Mouse (Mus musculus) stomach, postnatal 0 days (tissue): Measurements from ENCODE around the gene Kcnj11. TPM values are rescaled to one million over a fixed set of nuclear protein-coding genes. Genes with fewer than 3 reads are reported as not detected.

Source experiments
- ATAC-seq: fragments of 200-750 bp; cut with Nextera tagmentation; 2 replicates; pipeline ENCODE4 v1.8.0; 2017; ENCODE audit not compliant: low FRiP score, low TSS enrichment
- DNase-seq: peaks from one replicate; pipeline ENCODE4 v3.0.0-alpha.2; 2016; ENCODE audit warnings: low spot score
- H3K27ac ChIP-seq: fragments of 300-500 bp; sonication (generic); replicated peaks from 2 replicates; pipeline ENCODE4 v1.5.1; 2014; ENCODE audit warnings: mild to moderate bottlenecking, control low read depth
- H3K27me3 ChIP-seq: fragments of 300-500 bp; sonication (generic); 2 replicates; pipeline ENCODE4 v1.6.1; 2014; ENCODE audit warnings: low read length; ENCODE audit not compliant: control insufficient read depth, insufficient read depth
- H3K36me3 ChIP-seq: fragments of 300-500 bp; sonication (generic); 2 replicates; pipeline ENCODE4 v1.6.1; 2014; ENCODE audit warnings: low read length, mixed read lengths; ENCODE audit not compliant: control insufficient read depth, insufficient read depth
- H3K4me1 ChIP-seq: fragments of 300-500 bp; sonication (generic); replicated peaks from 2 replicates; pipeline ENCODE4 v1.6.1; 2014; ENCODE audit warnings: antibody characterized with exemption; ENCODE audit not compliant: control insufficient read depth, insufficient read depth
- H3K4me2 ChIP-seq: fragments of 300-500 bp; sonication (generic); replicated peaks from 2 replicates; pipeline ENCODE4 v1.6.1; 2014; ENCODE audit warnings: low read depth, mild to moderate bottlenecking, control low read depth, moderate library complexity
- H3K4me3 ChIP-seq: fragments of 300-500 bp; sonication (generic); 2 replicates; pipeline ENCODE4 v1.5.1; 2014; ENCODE audit warnings: low read depth, low read length, control low read depth
- H3K9ac ChIP-seq: fragments of 300-500 bp; sonication (generic); 2 replicates; pipeline ENCODE4 v1.6.1; 2014; ENCODE audit warnings: mild to moderate bottlenecking, low read length, control low read depth, mixed read lengths
- H3K9me3 ChIP-seq: fragments of 300-500 bp; sonication (generic); 2 replicates; pipeline ENCODE4 v1.6.1; 2016; ENCODE audit warnings: low read length; ENCODE audit not compliant: control insufficient read depth
- CTCF ChIP-seq: IDR thresholded peaks from 2 replicates; pipeline ENCODE4 v1.5.1; 2016; ENCODE audit warnings: antibody characterized with exemption, low read depth, mild to moderate bottlenecking, moderate library complexity
- EP300 ChIP-seq: optimal IDR thresholded peaks from 2 replicates; pipeline ENCODE3; 2016; ENCODE audit warnings: antibody characterized with exemption
- WGBS: fragments of 180-500 bp; shearing (Covaris S2); extraction: QIAGEN DNeasy Blood & Tissue Kit; methylation state at CpG from one replicate; pipeline ENCODE4 v1.1.7; 2014; 5-methylcytosine and 5-hydroxymethylcytosine counted together
- polyA plus RNA-seq: library from polyadenylated mRNA; unstranded; fragments of >200 nt; fragmentation: Nextera tagmentation; extraction: Ambion mirVana; gene quantifications from 2 replicates; pipeline ENCODE4 v1.2.1, GENCODE M21; 2015

Kcnj11 gene
- polyA plus RNA-seq, 1 experiment from 2014 or later, result 0.61 TPM

- no peak overlapping the region for H3K9ac ChIP-seq
- no peak for ATAC-seq
- H3K9me3 ChIP-seq, result no peaks in the 10 kb centered on the region
- TF ChIP-seq CTCF (no peak), EP300 (no peak)
- H3K36me3 ChIP-seq, result no peaks in the 10 kb centered on the region
- no peaks in the 10 kb centered on the region for H3K27me3 ChIP-seq
- H3K4me2 ChIP-seq, result no peak overlapping the region
- no peaks in the 10 kb centered on the region for H3K4me1 ChIP-seq
- H3K4me3 ChIP-seq, result no peak overlapping the region
- no peak for DNase-seq
- WGBS, result 80% methylated on average over 8 of the region's 8 CpGs
- H3K27ac ChIP-seq, result no peak overlapping the region
Observed at GRCm38 (mm10) chr7:46103075-46103591, 2.6 kb upstream of the Kcnj11 start.

- H3K4me3 ChIP-seq, result no peak overlapping the region; the same call in 1 of the 2 replicates
- H3K4me2 ChIP-seq, result peak overlapping the region; percentile 75; the same call in 1 of the 2 replicates
- WGBS, result 81% methylated on average over 13 of the region's 13 CpGs
Observed at GRCm38 (mm10) chr7:46099682-46100081, 882 bp downstream of the Kcnj11 start.

DNA sequence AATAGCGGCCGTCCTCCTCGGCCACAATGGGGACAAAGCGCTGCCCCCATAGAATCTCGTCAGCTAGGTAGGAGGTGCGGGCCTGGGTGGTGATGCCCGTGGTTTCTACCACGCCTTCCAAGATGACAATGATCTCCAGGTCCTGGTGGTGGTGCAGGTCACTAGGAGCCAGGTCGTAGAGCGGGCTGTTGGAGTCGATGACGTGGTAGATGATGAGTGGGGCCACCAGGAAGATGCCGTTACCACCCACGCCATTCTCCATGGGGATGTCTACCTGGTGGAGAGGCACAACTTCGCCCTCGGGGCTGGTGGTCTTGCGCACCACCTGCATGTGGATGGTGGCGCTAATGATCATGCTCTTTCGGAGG lies 1.7 kb downstream of the Kcnj11 start:
- H3K4me2 ChIP-seq, result no peak overlapping the region
- no peak for TF ChIP-seq EP300
- no peak for TF ChIP-seq CTCF
- no peaks in the 10 kb centered on the region for H3K27me3 ChIP-seq
- H3K4me3 ChIP-seq, result no peak overlapping the region
- no peak overlapping the region for H3K9ac ChIP-seq
- DNase-seq (no peak), ATAC-seq (no peak)
- no peak overlapping the region for H3K27ac ChIP-seq
- no peaks in the 10 kb centered on the region for H3K4me1 ChIP-seq
- H3K9me3 ChIP-seq, result no peaks in the 10 kb centered on the region
- no peaks in the 10 kb centered on the region for H3K36me3 ChIP-seq
- WGBS, result 89% methylated on average over 19 of the region's 19 CpGs

More at GRCm38 (mm10) chr7:46099682-46100081, 882 bp downstream of the Kcnj11 start:
- H3K9ac ChIP-seq, result no peak overlapping the region
- H3K4me1 ChIP-seq, result no peaks in the 10 kb centered on the region
- ATAC-seq, result no peak
- no peak for DNase-seq
- TF ChIP-seq CTCF (no peak), EP300 (no peak)
- H3K9me3 ChIP-seq, result no peaks in the 10 kb centered on the region
- no peaks in the 10 kb centered on the region for H3K36me3 ChIP-seq
- no peak overlapping the region for H3K27ac ChIP-seq
- H3K27me3 ChIP-seq, result no peaks in the 10 kb centered on the region

DNA sequence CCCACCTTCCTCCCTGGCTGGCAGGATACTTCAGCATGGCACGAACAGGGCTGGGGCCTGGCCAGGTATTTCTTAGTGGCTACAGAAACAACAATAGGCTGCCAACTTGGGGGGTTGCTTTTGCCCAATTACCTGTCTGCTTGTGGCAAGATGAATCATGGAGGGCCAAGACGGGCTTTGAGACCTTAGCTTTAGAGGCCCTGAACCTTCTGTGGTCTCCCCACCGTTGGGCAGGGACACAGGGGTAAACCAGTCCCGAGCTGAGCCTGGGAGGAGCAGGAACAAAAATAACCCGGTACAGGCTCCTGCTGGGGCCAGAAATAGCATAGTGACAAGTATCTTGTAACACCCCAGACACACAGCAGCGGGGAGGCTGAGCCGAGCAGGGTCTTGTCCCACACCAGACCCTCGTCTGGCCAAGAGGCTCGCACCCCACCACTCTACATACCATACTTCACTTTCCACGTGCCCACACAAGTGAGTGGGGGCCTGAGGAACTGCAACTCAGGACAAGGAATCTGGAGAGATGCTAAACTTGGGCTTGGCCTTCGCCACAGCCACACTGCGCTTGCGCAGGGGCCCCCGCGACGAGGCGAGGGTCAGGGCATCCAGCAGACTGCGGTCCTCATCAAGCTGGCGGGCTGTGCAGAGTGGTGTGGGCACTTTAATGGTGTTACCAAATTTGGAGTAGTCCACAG lies 2.2 kb downstream of the Kcnj11 start:
- no peak overlapping the region for H3K27ac ChIP-seq
- no peaks in the 10 kb centered on the region for H3K36me3 ChIP-seq
- DNase-seq (no peak), ATAC-seq (no peak)
- TF ChIP-seq EP300, result no peak
- TF ChIP-seq CTCF, result no peak
- H3K4me3 ChIP-seq, result no peak overlapping the region
- no peaks in the 10 kb centered on the region for H3K27me3 ChIP-seq
- no peaks in the 10 kb centered on the region for H3K4me1 ChIP-seq
- H3K4me2 ChIP-seq, result no peak overlapping the region
- no peak overlapping the region for H3K9ac ChIP-seq
- no peaks in the 10 kb centered on the region for H3K9me3 ChIP-seq
- WGBS, result 76% methylated on average over 19 of the region's 19 CpGs

DNA sequence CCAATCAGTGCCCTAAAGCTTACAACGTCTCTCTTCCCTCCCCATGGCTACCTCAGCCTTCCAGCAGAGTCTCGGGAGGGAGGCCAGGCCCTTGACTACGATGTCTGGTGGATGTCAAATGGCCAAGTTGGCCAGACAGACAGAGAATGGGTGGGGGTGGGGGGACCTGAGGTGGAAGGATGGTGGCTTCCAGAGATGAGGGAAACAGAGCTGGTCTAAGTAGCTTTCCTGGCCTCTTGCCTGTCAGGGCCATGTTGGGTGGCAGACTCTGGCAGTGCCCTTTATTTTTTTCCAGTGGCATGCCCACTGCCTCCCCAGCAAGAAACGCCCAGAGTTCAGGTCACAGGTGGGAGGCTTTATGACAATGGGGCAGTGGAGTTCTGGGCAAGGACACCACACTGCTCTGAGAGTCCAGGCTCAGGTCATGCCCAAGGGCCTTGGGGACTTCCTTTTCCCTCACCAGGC lies 3.2 kb downstream of the Kcnj11 start:
- DNase-seq (no peak), ATAC-seq (no peak)
- no peak overlapping the region for H3K4me2 ChIP-seq
- 47% methylated on average over 4 of the region's 4 CpGs for WGBS
- H3K27ac ChIP-seq, result no peak overlapping the region
- no peak overlapping the region for H3K4me3 ChIP-seq
- H3K27me3 ChIP-seq, result no peaks in the 10 kb centered on the region
- TF ChIP-seq CTCF (no peak), EP300 (no peak)
- H3K4me1 ChIP-seq, result no peaks in the 10 kb centered on the region
- no peak overlapping the region for H3K9ac ChIP-seq
- no peaks in the 10 kb centered on the region for H3K9me3 ChIP-seq
- H3K36me3 ChIP-seq, result no peaks in the 10 kb centered on the region

GRCm38 (mm10) chr7:46096136-46096535 lies 4.4 kb downstream of the Kcnj11 start:
- Histone ChIP-seq H3K4me1 (no peaks in the 10 kb centered on the region), H3K9ac (no peak overlapping the region), H3K27me3 (no peaks in the 10 kb centered on the region), H3K36me3 (no peaks in the 10 kb centered on the region), H3K4me2 (no peak overlapping the region), H3K9me3 (no peaks in the 10 kb centered on the region), H3K27ac (no peak overlapping the region), H3K4me3 (no peak overlapping the region)
- ATAC-seq (peak; percentile 39), DNase-seq (peak; percentile 74)
- 1% methylated on average over 4 of the region's 4 CpGs for WGBS
- peak; percentile 95 for TF ChIP-seq CTCF
- no peak for TF ChIP-seq EP300
